Mouse (Mus musculus) lung, embryonic 14.5 days (tissue): Measurements from ENCODE around the gene Gm49450. TPM values are rescaled to one million over a fixed set of nuclear protein-coding genes. Genes with fewer than 3 reads are reported as not detected.

Source experiments
- ATAC-seq: fragments of 200-750 bp; cut with Nextera tagmentation; 2 replicates; pipeline ENCODE4 v1.8.0; 2017; ENCODE audit warnings: mild to moderate bottlenecking, moderate TSS enrichment, moderate library complexity; ENCODE audit not compliant: insufficient read depth
- DNase-seq: peaks from one replicate; pipeline ENCODE4 v3.0.0-alpha.2; 2015
- H3K27ac ChIP-seq: fragments of 300-500 bp; sonication (generic); 2 replicates; pipeline ENCODE4 v1.5.1; 2014; ENCODE audit warnings: low read depth, mild to moderate bottlenecking, moderate library complexity
- H3K27me3 ChIP-seq: fragments of 300-500 bp; sonication (generic); 2 replicates; pipeline ENCODE4 v1.6.1; 2014; ENCODE audit warnings: low read length, control low read depth; ENCODE audit not compliant: insufficient read depth
- H3K36me3 ChIP-seq: fragments of 300-500 bp; sonication (generic); 2 replicates; pipeline ENCODE4 v1.6.1; 2014; ENCODE audit warnings: control low read depth; ENCODE audit not compliant: insufficient read depth
- H3K4me1 ChIP-seq: fragments of 300-500 bp; sonication (generic); 2 replicates; pipeline ENCODE4 v1.6.1; 2014; ENCODE audit warnings: antibody characterized with exemption, control low read depth; ENCODE audit not compliant: insufficient read depth
- H3K4me2 ChIP-seq: fragments of 300-500 bp; sonication (generic); 2 replicates; pipeline ENCODE4 v1.6.1; 2014; ENCODE audit warnings: mild to moderate bottlenecking
- H3K4me3 ChIP-seq: fragments of 300-500 bp; sonication (generic); 2 replicates; pipeline ENCODE4 v1.5.1; 2014; ENCODE audit warnings: low read depth, low read length
- H3K9ac ChIP-seq: fragments of 300-500 bp; sonication (generic); 2 replicates; pipeline ENCODE4 v1.6.1; 2014
- H3K9me3 ChIP-seq: fragments of 300-500 bp; sonication (generic); 2 replicates; pipeline ENCODE4 v1.6.1; 2016; ENCODE audit warnings: low read depth, low read length, control low read depth
- CTCF ChIP-seq: IDR thresholded peaks from 2 replicates; pipeline ENCODE4 v1.5.1; 2016; ENCODE audit warnings: antibody characterized with exemption, low read depth
- WGBS: fragments of 180-500 bp; shearing (Covaris S2); extraction: QIAGEN DNeasy Blood & Tissue Kit; methylation state at CpG from one replicate; pipeline ENCODE4 v1.1.7; 2014; 5-methylcytosine and 5-hydroxymethylcytosine counted together
- polyA plus RNA-seq: library from polyadenylated mRNA; unstranded; fragments of >200 nt; fragmentation: Nextera tagmentation; extraction: Ambion mirVana; gene quantifications from 2 replicates; pipeline ENCODE4 v1.2.1, GENCODE M21; 2014

Gm49450 gene
- polyA plus RNA-seq, 1 experiment from 2014 or later: not detected

DNA sequence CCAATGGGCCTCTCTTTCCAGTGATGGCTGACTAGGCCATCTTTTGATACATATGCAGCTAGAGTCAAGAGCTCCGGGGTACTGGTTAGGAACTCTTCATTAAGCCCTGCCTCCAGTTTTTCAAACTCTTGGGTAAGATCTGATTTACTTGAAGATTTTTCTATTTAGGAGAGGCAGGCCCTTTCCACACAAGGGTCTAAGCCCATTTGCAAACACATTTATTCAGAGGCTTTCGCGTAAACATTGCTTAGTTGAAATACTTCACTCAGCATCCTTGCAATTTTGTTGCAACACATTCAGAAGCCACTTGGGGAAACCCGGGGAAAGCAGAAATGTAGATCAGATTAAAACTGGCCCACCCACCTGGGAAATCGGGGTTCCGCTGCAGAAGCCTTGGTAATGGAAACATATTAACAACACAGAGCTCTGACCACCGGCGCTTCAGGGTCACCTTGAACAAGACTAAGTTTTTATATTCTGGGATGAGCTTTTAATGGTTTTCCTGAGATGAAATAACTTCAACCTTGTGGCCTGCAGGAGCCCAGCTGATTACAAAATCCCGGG, 41.7 kb upstream of the Gm49450 start:
- Histone ChIP-seq H3K27ac (no peak overlapping the region), H3K27me3 (no peaks in the 10 kb centered on the region), H3K4me3 (no peak overlapping the region), H3K4me1 (peaks cover 27% of the 10 kb centered on the region), H3K36me3 (no peaks in the 10 kb centered on the region), H3K9ac (no peak overlapping the region), H3K9me3 (no peaks in the 10 kb centered on the region), H3K4me2 (no peak overlapping the region)
- DNase-seq (no peak), ATAC-seq (no peak)
- WGBS: 78% methylated on average over 9 of the region's 9 CpGs
- no peak for TF ChIP-seq CTCF

DNA sequence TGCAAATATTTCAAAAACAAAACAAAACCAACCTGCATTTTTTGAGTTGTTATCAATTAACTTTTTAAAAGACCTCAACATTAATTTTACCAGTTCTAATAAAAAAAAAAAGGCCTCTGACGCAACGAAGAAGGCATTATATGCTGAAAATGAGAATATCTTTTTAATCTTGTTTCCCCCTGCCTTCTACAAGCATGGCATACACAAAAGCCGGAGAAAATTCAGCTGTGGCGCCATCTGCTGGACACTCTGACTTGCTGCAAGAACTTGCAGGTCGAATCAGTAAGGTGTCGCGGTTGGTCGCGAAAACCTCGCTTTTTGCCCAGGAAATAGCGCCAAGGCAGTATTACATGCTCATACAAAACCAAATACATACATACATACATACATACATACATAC, 40.5 kb upstream of the Gm49450 start:
- peak; percentile 26; the same call in 1 of the 2 replicates for ATAC-seq
- H3K4me1 ChIP-seq: peaks cover 27% of the 10 kb centered on the region
- peak overlapping the region; percentile 75; the same call in 1 of the 2 replicates for H3K9ac ChIP-seq

DNA sequence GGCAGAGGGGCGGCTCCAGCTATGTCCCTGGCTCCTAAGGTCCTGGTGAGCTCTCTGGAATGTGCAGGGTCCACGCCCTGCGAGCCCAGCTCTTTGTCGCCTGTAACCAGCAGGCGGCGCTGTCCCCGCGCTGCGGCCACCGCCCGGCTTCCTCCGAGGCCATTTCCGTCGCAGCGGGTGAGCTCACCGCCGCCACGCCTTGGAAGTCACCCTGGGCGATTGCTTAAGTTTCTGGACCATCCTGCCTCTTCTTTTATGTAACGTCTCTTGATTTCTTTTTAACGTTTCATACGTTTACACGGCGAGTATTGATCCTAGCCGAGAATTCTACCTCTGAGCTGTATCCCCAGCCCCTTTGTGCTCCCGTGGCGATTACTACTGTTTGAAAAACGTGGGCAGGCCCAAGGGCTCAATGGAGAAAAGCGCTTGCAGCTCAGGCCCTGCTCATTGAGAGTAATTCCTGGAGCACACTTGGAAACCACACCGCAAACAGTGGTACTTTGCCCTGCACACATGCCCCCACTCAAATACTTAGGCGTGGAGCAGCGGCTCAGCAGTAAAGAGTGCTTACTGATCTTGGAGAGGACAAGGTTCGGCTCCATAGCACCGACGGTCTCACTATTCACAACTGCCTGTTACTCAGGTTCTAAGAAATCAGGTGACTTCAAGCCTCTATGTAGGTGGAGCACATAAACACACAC, 39.9 kb upstream of the Gm49450 start:
- Histone ChIP-seq H3K9me3 (no peaks in the 10 kb centered on the region), H3K4me2 (peak overlapping the region; percentile 83), H3K4me3 (peak overlapping the region; percentile 41), H3K9ac (peak overlapping the region; percentile 75), H3K4me1 (peaks cover 23% of the 10 kb centered on the region), H3K27ac (peak overlapping the region; percentile 98), H3K36me3 (no peaks in the 10 kb centered on the region), H3K27me3 (no peaks in the 10 kb centered on the region)
- 5% methylated on average over 35 of the region's 35 CpGs for WGBS
- TF ChIP-seq CTCF: peak; percentile 97
- peak; percentile 94 for ATAC-seq
- peak; percentile 98 for DNase-seq

More for the DNA sequence above, 40.5 kb upstream of the Gm49450 start:
- Histone ChIP-seq H3K4me2 (peak overlapping the region; percentile 83), H3K4me3 (no peak overlapping the region), H3K36me3 (no peaks in the 10 kb centered on the region), H3K27ac (no peak overlapping the region; the same call in 1 of the 2 replicates), H3K27me3 (no peaks in the 10 kb centered on the region), H3K9me3 (no peaks in the 10 kb centered on the region)
- under 1% methylated on average over 11 of the region's 11 CpGs for WGBS
- peak; percentile 98 for DNase-seq
- peak; percentile 95 for TF ChIP-seq CTCF

DNA sequence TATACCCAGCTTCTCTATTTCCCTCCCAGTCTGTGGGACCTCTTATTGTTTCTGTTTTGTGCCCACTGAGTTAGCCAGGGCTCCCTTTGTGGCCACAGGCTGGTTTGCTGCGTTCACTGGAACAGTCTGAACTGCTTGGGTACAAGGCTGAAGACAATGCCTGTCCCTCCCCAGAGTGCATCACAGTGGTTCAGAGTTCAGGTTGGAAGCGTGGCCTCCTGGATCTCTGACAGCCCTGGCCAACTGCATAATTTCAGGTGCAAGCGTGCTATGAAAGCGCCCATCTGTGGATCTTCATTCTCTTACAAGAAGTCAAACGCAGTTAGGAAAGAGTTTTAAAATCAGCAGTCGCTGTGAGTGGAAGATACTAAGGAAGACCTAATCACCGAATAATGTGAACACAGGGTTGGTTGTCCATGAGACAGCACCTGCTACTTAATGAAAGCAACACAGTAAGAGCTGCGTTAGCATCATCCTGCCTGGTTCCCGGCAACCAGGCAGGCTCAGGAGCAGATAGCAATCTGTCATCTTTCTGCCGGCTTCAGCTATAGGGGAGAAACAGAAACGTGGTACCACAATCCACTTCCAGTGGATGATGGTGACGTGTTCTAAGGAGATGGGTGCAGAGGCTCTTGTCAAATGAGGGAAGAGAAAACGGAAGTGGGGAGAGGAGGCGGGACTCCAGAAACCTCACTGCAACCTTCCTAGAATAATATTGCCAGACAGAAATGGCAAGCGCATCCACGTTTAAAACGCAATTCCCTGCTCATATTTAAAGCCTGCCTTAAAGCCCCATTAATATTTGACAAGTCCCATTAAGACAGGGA, 38.9 kb upstream of the Gm49450 start:
- ATAC-seq: peak; percentile 39
- no peak for TF ChIP-seq CTCF
- H3K9me3 ChIP-seq: no peaks in the 10 kb centered on the region
- peak; percentile 71 for DNase-seq
- H3K4me2 ChIP-seq: peak overlapping the region; percentile 83
- H3K27ac ChIP-seq: peak overlapping the region; percentile 98
- H3K27me3 ChIP-seq: no peaks in the 10 kb centered on the region
- H3K4me3 ChIP-seq: peak overlapping the region; percentile 41
- WGBS: 27% methylated on average over 17 of the region's 17 CpGs
- peak overlapping the region; percentile 75 for H3K9ac ChIP-seq
- H3K36me3 ChIP-seq: no peaks in the 10 kb centered on the region
- H3K4me1 ChIP-seq: peaks cover 25% of the 10 kb centered on the region

DNA sequence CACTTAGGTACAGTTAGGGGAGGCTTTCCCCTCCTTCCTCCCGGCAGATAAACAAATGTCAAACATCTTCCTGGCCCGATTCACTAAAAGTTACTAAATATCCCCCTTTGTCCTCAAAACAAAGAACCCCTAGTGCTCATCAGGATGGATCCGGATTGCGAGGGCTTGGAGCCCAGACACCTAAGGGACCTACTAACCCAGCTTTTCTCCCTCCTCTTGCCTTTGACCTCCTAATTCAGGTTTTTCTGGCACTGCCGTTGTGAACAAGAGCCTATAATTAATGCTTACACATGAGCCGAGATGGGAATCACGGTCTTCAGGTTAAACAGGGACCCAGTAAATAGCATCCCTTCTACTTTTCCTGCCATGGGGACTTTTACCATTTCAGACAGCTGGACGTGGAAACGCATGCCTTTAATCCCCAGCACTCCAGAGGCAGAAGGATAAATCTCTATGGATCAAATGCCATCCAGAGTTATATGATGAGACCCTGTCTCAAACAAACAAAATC, 38.2 kb upstream of the Gm49450 start:
- no peaks in the 10 kb centered on the region for H3K27me3 ChIP-seq
- no peak overlapping the region; the same call in 1 of the 2 replicates for H3K27ac ChIP-seq
- no peak for TF ChIP-seq CTCF
- ATAC-seq: no peak
- H3K36me3 ChIP-seq: no peaks in the 10 kb centered on the region
- peaks cover 25% of the 10 kb centered on the region for H3K4me1 ChIP-seq
- WGBS: 29% methylated on average over 9 of the region's 9 CpGs
- H3K9me3 ChIP-seq: no peaks in the 10 kb centered on the region
- no peak overlapping the region; the same call in 1 of the 2 replicates for H3K9ac ChIP-seq
- no peak overlapping the region; the same call in 1 of the 2 replicates for H3K4me2 ChIP-seq
- no peak overlapping the region for H3K4me3 ChIP-seq
- DNase-seq: no peak

DNA sequence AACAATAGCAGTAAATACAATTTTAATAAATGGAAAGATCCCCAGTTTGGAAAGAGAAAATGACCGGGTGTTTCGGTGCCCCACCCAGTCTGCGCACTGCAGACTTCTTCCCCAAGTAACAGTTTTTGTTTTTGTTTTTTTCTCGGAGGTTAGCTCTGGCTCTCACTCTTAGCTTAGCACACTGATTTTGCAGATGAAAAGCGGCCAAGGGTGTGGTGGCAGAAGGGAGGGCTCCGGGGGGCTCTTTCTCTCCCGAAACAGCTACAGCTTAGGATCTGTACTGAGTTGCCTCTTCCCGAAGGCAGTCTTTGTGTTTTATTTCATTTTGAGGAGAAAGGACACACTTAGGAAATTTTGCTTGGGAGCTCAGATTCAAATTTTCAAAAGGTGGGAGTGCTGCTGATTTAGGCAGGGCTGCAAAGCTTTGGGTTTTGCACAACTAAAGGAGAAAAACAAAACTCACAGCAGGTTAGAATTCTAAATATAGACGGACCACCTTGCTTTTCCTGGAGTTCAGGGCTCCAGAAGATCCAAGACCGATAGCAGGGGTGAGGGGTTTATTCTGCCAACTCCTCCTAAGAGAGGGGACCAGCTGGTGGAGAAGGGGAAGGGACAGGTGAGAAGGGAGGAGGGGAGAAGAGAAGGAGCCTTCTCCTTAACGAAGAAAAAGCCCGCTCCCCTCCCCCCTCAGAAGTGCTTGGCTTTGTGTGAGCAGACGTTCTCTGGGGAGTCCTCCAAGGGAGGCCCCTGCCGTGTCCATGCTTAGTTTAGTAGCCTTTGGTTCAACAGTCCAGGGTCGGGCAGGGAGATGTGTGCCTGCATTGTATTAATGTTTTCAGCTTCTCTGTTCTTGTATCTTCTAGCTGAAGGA, 37.6 kb upstream of the Gm49450 start:
- no peaks in the 10 kb centered on the region for H3K9me3 ChIP-seq
- ATAC-seq (no peak), DNase-seq (no peak)
- H3K4me2 ChIP-seq: no peak overlapping the region
- 30% methylated on average over 15 of the region's 15 CpGs for WGBS
- H3K4me3 ChIP-seq: no peak overlapping the region
- H3K9ac ChIP-seq: no peak overlapping the region; the same call in 1 of the 2 replicates
- no peaks in the 10 kb centered on the region for H3K27me3 ChIP-seq
- 0 out of 2 replicates have a peak overlapping the region, but pooled peaks have one; percentile 18 for H3K27ac ChIP-seq
- TF ChIP-seq CTCF: no peak
- peaks cover 25% of the 10 kb centered on the region for H3K4me1 ChIP-seq
- H3K36me3 ChIP-seq: no peaks in the 10 kb centered on the region
